Mouse (Mus musculus): ENCODE results near the gene Spns2. TPM values are rescaled to one million over a fixed set of nuclear protein-coding genes. Genes with fewer than 3 reads are reported as not detected.
A peak's percentile ranks its signal among the peaks of the same experiment; 100 is the strongest.

Spns2 gene
- polyA plus RNA-seq, 1 experiment from 2014 or later = 19.8 TPM

GRCm38 (mm10) chr11:72504016-72504797 is 14.5 kb upstream of the Spns2 start:
- Histone ChIP-seq H3K4me2 (replicated peaks; ENCODE audit: low read depth) (0 out of 2 replicates have a peak overlapping the region, but pooled peaks have one; percentile 13), H3K27ac (ENCODE audit: low read depth, low read length) (peak overlapping the region; percentile 95), H3K36me3 (ENCODE audit: control insufficient read depth, insufficient read depth) (no peaks in the 10 kb centered on the region; the same call in 1 of the 2 replicates), H3K4me3 (ENCODE audit: low read depth, low read length) (no peak overlapping the region), H3K9me3 (ENCODE audit: control insufficient read depth) (no peaks in the 10 kb centered on the region), H3K9ac (ENCODE audit: low read depth, low read length) (no peak overlapping the region), H3K27me3 (replicated peaks; ENCODE audit: control insufficient read depth, insufficient read depth, low read length) (no peaks in the 10 kb centered on the region), H3K4me1 (replicated peaks; ENCODE audit: control insufficient read depth, insufficient read depth, low read length) (peaks cover 31% of the 10 kb centered on the region)
- peak; percentile 95 for ATAC-seq
- no peak for TF ChIP-seq CTCF (IDR thresholded peaks at IDR 0.05; ENCODE audit: low read depth)
- WGBS = 33% methylated on average over 10 of the region's 10 CpGs

GRCm38 (mm10) chr11:72503501-72503921 is 13.8 kb upstream of the Spns2 start:
- H3K27ac ChIP-seq (ENCODE audit: low read depth, low read length) = peak overlapping the region; percentile 95

GRCm38 (mm10) chr11:72502236-72502635 is 12.5 kb upstream of the Spns2 start:
- H3K4me1 ChIP-seq (replicated peaks; ENCODE audit: control insufficient read depth, insufficient read depth, low read length) = peaks cover 34% of the 10 kb centered on the region
- TF ChIP-seq CTCF (IDR thresholded peaks at IDR 0.05; ENCODE audit: low read depth) = no peak
- H3K9me3 ChIP-seq (ENCODE audit: control insufficient read depth) = no peaks in the 10 kb centered on the region
- H3K36me3 ChIP-seq (ENCODE audit: control insufficient read depth, insufficient read depth) = no peaks in the 10 kb centered on the region; the same call in 1 of the 2 replicates
- H3K27ac ChIP-seq (ENCODE audit: low read depth, low read length) = peak overlapping the region; percentile 95
- no peak overlapping the region for H3K4me3 ChIP-seq (ENCODE audit: low read depth, low read length)
- H3K9ac ChIP-seq (ENCODE audit: low read depth, low read length) = no peak overlapping the region
- 32% methylated on average over 8 of the region's 8 CpGs for WGBS
- peak overlapping the region; percentile 52 for H3K4me2 ChIP-seq (replicated peaks; ENCODE audit: low read depth)
- ATAC-seq = no peak
- no peaks in the 10 kb centered on the region for H3K27me3 ChIP-seq (replicated peaks; ENCODE audit: control insufficient read depth, insufficient read depth, low read length)

More at GRCm38 (mm10) chr11:72503501-72503921, 13.8 kb upstream of the Spns2 start:
- WGBS = 16% methylated on average over 5 of the region's 5 CpGs
- Histone ChIP-seq H3K36me3 (ENCODE audit: control insufficient read depth, insufficient read depth) (no peaks in the 10 kb centered on the region; the same call in 1 of the 2 replicates), H3K4me1 (replicated peaks; ENCODE audit: control insufficient read depth, insufficient read depth, low read length) (peaks cover 31% of the 10 kb centered on the region), H3K27me3 (replicated peaks; ENCODE audit: control insufficient read depth, insufficient read depth, low read length) (no peaks in the 10 kb centered on the region), H3K9ac (ENCODE audit: low read depth, low read length) (0 out of 2 replicates have a peak overlapping the region, but pooled peaks have one; percentile 7), H3K4me3 (ENCODE audit: low read depth, low read length) (no peak overlapping the region), H3K9me3 (ENCODE audit: control insufficient read depth) (no peaks in the 10 kb centered on the region), H3K4me2 (replicated peaks; ENCODE audit: low read depth) (0 out of 2 replicates have a peak overlapping the region, but pooled peaks have one; percentile 6)
- TF ChIP-seq CTCF (IDR thresholded peaks at IDR 0.05; ENCODE audit: low read depth) = no peak
- ATAC-seq = no peak

GRCm38 (mm10) chr11:72501426-72502002 is 11.8 kb upstream of the Spns2 start:
- Histone ChIP-seq H3K27ac (ENCODE audit: low read depth, low read length) (peak overlapping the region; percentile 95), H3K4me3 (ENCODE audit: low read depth, low read length) (peak overlapping the region; percentile 1; the same call in 1 of the 2 replicates), H3K9me3 (ENCODE audit: control insufficient read depth) (no peaks in the 10 kb centered on the region), H3K4me2 (replicated peaks; ENCODE audit: low read depth) (peak overlapping the region; percentile 52), H3K27me3 (replicated peaks; ENCODE audit: control insufficient read depth, insufficient read depth, low read length) (no peaks in the 10 kb centered on the region), H3K36me3 (ENCODE audit: control insufficient read depth, insufficient read depth) (no peaks in the 10 kb centered on the region; the same call in 1 of the 2 replicates), H3K9ac (ENCODE audit: low read depth, low read length) (peak overlapping the region; percentile 26; the same call in 1 of the 2 replicates), H3K4me1 (replicated peaks; ENCODE audit: control insufficient read depth, insufficient read depth, low read length) (peaks cover 38% of the 10 kb centered on the region)
- WGBS = 22% methylated on average over 5 of the region's 5 CpGs
- ATAC-seq = no peak
- TF ChIP-seq CTCF (IDR thresholded peaks at IDR 0.05; ENCODE audit: low read depth) = no peak

- Histone ChIP-seq H3K4me3 (ENCODE audit: low read depth, low read length) (no peak overlapping the region), H3K36me3 (ENCODE audit: control insufficient read depth, insufficient read depth) (no peaks in the 10 kb centered on the region; the same call in 1 of the 2 replicates), H3K27ac (ENCODE audit: low read depth, low read length) (no peak overlapping the region), H3K27me3 (replicated peaks; ENCODE audit: control insufficient read depth, insufficient read depth, low read length) (no peaks in the 10 kb centered on the region), H3K9me3 (ENCODE audit: control insufficient read depth) (no peaks in the 10 kb centered on the region), H3K4me2 (replicated peaks; ENCODE audit: low read depth) (no peak overlapping the region), H3K4me1 (replicated peaks; ENCODE audit: control insufficient read depth, insufficient read depth, low read length) (peaks cover 30% of the 10 kb centered on the region), H3K9ac (ENCODE audit: low read depth, low read length) (no peak overlapping the region)
- TF ChIP-seq CTCF (IDR thresholded peaks at IDR 0.05; ENCODE audit: low read depth) = no peak
- WGBS = 89% methylated on average over 4 of the region's 4 CpGs
- no peak for ATAC-seq
Observed at GRCm38 (mm10) chr11:72500139-72500538, 10.4 kb upstream of the Spns2 start.

GRCm38 (mm10) chr11:72497367-72497766 is 7.7 kb upstream of the Spns2 start:
- no peak for TF ChIP-seq CTCF (IDR thresholded peaks at IDR 0.05; ENCODE audit: low read depth)
- H3K4me2 ChIP-seq (replicated peaks; ENCODE audit: low read depth) = no peak overlapping the region
- peak overlapping the region; percentile 87 for H3K27ac ChIP-seq (ENCODE audit: low read depth, low read length)
- H3K9me3 ChIP-seq (ENCODE audit: control insufficient read depth) = no peaks in the 10 kb centered on the region
- 51% methylated on average over 4 of the region's 4 CpGs for WGBS
- H3K4me1 ChIP-seq (replicated peaks; ENCODE audit: control insufficient read depth, insufficient read depth, low read length) = peaks cover 13% of the 10 kb centered on the region; the same call in 1 of the 2 replicates
- H3K36me3 ChIP-seq (ENCODE audit: control insufficient read depth, insufficient read depth) = no peaks in the 10 kb centered on the region; the same call in 1 of the 2 replicates
- no peak overlapping the region for H3K9ac ChIP-seq (ENCODE audit: low read depth, low read length)
- H3K4me3 ChIP-seq (ENCODE audit: low read depth, low read length) = no peak overlapping the region
- no peak for ATAC-seq
- H3K27me3 ChIP-seq (replicated peaks; ENCODE audit: control insufficient read depth, insufficient read depth, low read length) = no peaks in the 10 kb centered on the region

All from intestine, postnatal 0 days (tissue).